Mouse (Mus musculus) gastrocnemius, adult 2 months (tissue): ENCODE data around the gene Cacna1c. TPM values are rescaled to one million over a fixed set of nuclear protein-coding genes. Genes with fewer than 3 reads are reported as not detected.

Experiments
- DNase-seq: peaks from one replicate; pipeline ENCODE4 v3.0.0; 2022
- H3K27ac ChIP-seq: fragments of 200-600 bp; 2 replicates; pipeline ENCODE4 v1.8.1; 2022; ENCODE audit warnings: mild to moderate bottlenecking
- H3K4me3 ChIP-seq: fragments of 200-600 bp; 2 replicates; pipeline ENCODE4 v1.8.1; 2022; ENCODE audit warnings: mild to moderate bottlenecking, moderate library complexity
- CTCF ChIP-seq: fragments of 200-600 bp; IDR thresholded peaks from 2 replicates; pipeline ENCODE4 v1.8.1; 2022; ENCODE audit warnings: antibody characterized with exemption, mild to moderate bottlenecking, moderate library complexity
- intact Hi-C: fragments of 180-260 bp; cut with DNase I; formaldehyde crosslinking; loops from one replicate; pipeline ENCODE4 v1.15.1; 2025
- total RNA-seq, 2 experiments: library from RNA; stranded (reverse); gene quantifications; 2 replicates each; pipeline ENCODE4 v1.2.3; 2021

The Cacna1c gene
- total RNA-seq, 2 experiments from 2014 or later, result 1.7 to 1.9 TPM

- Histone ChIP-seq H3K4me3 (no peak overlapping the region), H3K27ac (no peak overlapping the region)
- DNase-seq, result no peak
- intact Hi-C loops, result no loop called here
- no peak for TF ChIP-seq CTCF
Measured at GRCm38 (mm10) chr6:118707066-118707465, 489.2 kb downstream of the Cacna1c start.

- no peak overlapping the region for H3K4me3 ChIP-seq
- intact Hi-C loops, result no loop called here
- DNase-seq, result no peak
- no peak overlapping the region for H3K27ac ChIP-seq
- no peak for TF ChIP-seq CTCF
Measured at GRCm38 (mm10) chr6:118705840-118706239, 490.4 kb downstream of the Cacna1c start.

- no peak for DNase-seq
- no peak for TF ChIP-seq CTCF
- Histone ChIP-seq H3K4me3 (no peak overlapping the region), H3K27ac (no peak overlapping the region)
- intact Hi-C loops, result no loop called here
Measured at GRCm38 (mm10) chr6:118694626-118695025, 501.6 kb downstream of the Cacna1c start.

GRCm38 (mm10) chr6:118689447-118689846 lies 506.8 kb downstream of the Cacna1c start:
- Histone ChIP-seq H3K27ac (peak overlapping the region; percentile 20; the same call in 1 of the 2 replicates), H3K4me3 (no peak overlapping the region)
- no peak for TF ChIP-seq CTCF
- no peak for DNase-seq
- intact Hi-C loops, result no loop called here

- no peak overlapping the region; the same call in 1 of the 2 replicates for H3K27ac ChIP-seq
- H3K4me3 ChIP-seq, result no peak overlapping the region
- no peak for TF ChIP-seq CTCF
- intact Hi-C loops, result no loop called here
- peak; percentile 32 for DNase-seq
Measured at GRCm38 (mm10) chr6:118688856-118689255, 507.4 kb downstream of the Cacna1c start.

GRCm38 (mm10) chr6:118680814-118681213 lies 515.4 kb downstream of the Cacna1c start:
- TF ChIP-seq CTCF, result no peak
- intact Hi-C loops, result no loop called here
- DNase-seq, result no peak
- H3K27ac ChIP-seq, result no peak overlapping the region
- no peak overlapping the region for H3K4me3 ChIP-seq

GRCm38 (mm10) chr6:118678031-118678430 lies 518.2 kb downstream of the Cacna1c start:
- TF ChIP-seq CTCF, result no peak
- intact Hi-C loops, result no loop called here

GRCm38 (mm10) chr6:118677306-118677705 lies 518.9 kb downstream of the Cacna1c start:
- no peak overlapping the region for H3K4me3 ChIP-seq
- TF ChIP-seq CTCF, result no peak
- DNase-seq, result no peak
- no peak overlapping the region for H3K27ac ChIP-seq
- intact Hi-C loops, result no loop called here

More at GRCm38 (mm10) chr6:118678031-118678430, 518.2 kb downstream of the Cacna1c start:
- Histone ChIP-seq H3K27ac (no peak overlapping the region), H3K4me3 (no peak overlapping the region)
- no peak for DNase-seq

- DNase-seq, result no peak
- no peak for TF ChIP-seq CTCF
- no peak overlapping the region for H3K27ac ChIP-seq
- H3K4me3 ChIP-seq, result no peak overlapping the region
- intact Hi-C loops, result no loop called here
Measured at GRCm38 (mm10) chr6:118674781-118675180, 521.4 kb downstream of the Cacna1c start.

GRCm38 (mm10) chr6:118673974-118674695 lies 522.1 kb downstream of the Cacna1c start:
- intact Hi-C loops, result no loop called here
- DNase-seq, result no peak
- no peak for TF ChIP-seq CTCF
- Histone ChIP-seq H3K27ac (no peak overlapping the region), H3K4me3 (no peak overlapping the region)

- intact Hi-C loops, result no loop called here
- DNase-seq, result no peak
- no peak for TF ChIP-seq CTCF
- H3K27ac ChIP-seq, result no peak overlapping the region
- no peak overlapping the region for H3K4me3 ChIP-seq
Measured at GRCm38 (mm10) chr6:118653331-118653730, 542.9 kb downstream of the Cacna1c start.

- intact Hi-C loops, result loop anchor here (5.0 to 10.0 kb wide), 2 partner anchors 276 to 698 kb away; no protein-coding TSS in a partner anchor
- H3K4me3 ChIP-seq, result no peak overlapping the region
- no peak for TF ChIP-seq CTCF
- H3K27ac ChIP-seq, result no peak overlapping the region
- DNase-seq, result no peak
Measured at GRCm38 (mm10) chr6:118649121-118649783, 547.0 kb downstream of the Cacna1c start.

- H3K27ac ChIP-seq, result no peak overlapping the region
- H3K4me3 ChIP-seq, result no peak overlapping the region
- intact Hi-C loops, result loop anchor here (2.0 to 10.0 kb wide), 3 partner anchors 278 to 701 kb away; no protein-coding TSS in a partner anchor
- peak; percentile 86 for TF ChIP-seq CTCF
- peak; percentile 83 for DNase-seq
Measured at GRCm38 (mm10) chr6:118646265-118647061, 549.8 kb downstream of the Cacna1c start.
